Mouse (Mus musculus) olfactory bulb, adult 2 months (tissue): ENCODE measurements at regions not wholly inside any gene's neighbourhood (a gene's known extent, or its start where the extent isn't known, plus 50 kb on each side); places are given as distances from the start of the nearest gene placed in this dataset.

Source experiments
- CTCF ChIP-seq: fragments of 200-500 bp; IDR thresholded peaks from 2 replicates; pipeline ENCODE4 v1.5.1; 2012; ENCODE audit warnings: low read depth, mild to moderate bottlenecking, low read length, moderate library complexity; ENCODE audit not compliant: insufficient read depth
- POLR2A ChIP-seq: fragments of 200-500 bp; IDR thresholded peaks from 2 replicates; pipeline ENCODE4 v1.6.1; 2012; ENCODE audit warnings: mild to moderate bottlenecking, low read depth, low read length, moderate library complexity; ENCODE audit not compliant: insufficient read depth

- TF ChIP-seq CTCF, result no peak
- no peak for TF ChIP-seq POLR2A
These were observed 206.4 kb upstream of the Klf4 start for GRCm38 (mm10) chr4:55738714-55739113.
